Mouse (Mus musculus): ENCODE measurements around the gene Lhfp. TPM values are rescaled to one million over a fixed set of nuclear protein-coding genes. Genes with fewer than 3 reads are reported as not detected.

The Lhfp gene
- total and polyA plus RNA-seq, 2 experiments from 2014 or later, result 49.3 to 59.7 TPM

- Histone ChIP-seq H3K4me3 (ENCODE audit: low read depth, low read length) (no peak overlapping the region), H3K9ac (replicated peaks; ENCODE audit: low read length, poor library complexity, severe bottlenecking) (no peak overlapping the region), H3K4me1 (ENCODE audit: insufficient read depth, low read length) (no peaks in the 10 kb centered on the region; the same call in 1 of the 2 replicates), H3K27me3 (ENCODE audit: insufficient read depth, low read length) (no peaks in the 10 kb centered on the region), H3K4me2 (ENCODE audit: low read depth, low read length, poor library complexity, severe bottlenecking) (no peak overlapping the region), H3K27ac (ENCODE audit: low read depth, low read length) (no peak overlapping the region), H3K36me3 (ENCODE audit: insufficient read depth, low read length) (no peaks in the 10 kb centered on the region), H3K9me3 (ENCODE audit: low read length) (no peaks in the 10 kb centered on the region)
- no peak for TF ChIP-seq CTCF (IDR thresholded peaks at IDR 0.05)
- 85% methylated on average over 4 of the region's 4 CpGs for WGBS
- ATAC-seq (ENCODE audit: low FRiP score), result no peak
- DNase-seq (ENCODE audit: low spot score), result no peak
Measured at GRCm38 (mm10) chr3:53193441-53193840, 152.1 kb downstream of the Lhfp start.

- H3K4me1 ChIP-seq (ENCODE audit: insufficient read depth, low read length), result no peaks in the 10 kb centered on the region; the same call in 1 of the 2 replicates
- 36% methylated on average over 8 of the region's 8 CpGs for WGBS
- no peaks in the 10 kb centered on the region for H3K36me3 ChIP-seq (ENCODE audit: insufficient read depth, low read length)
- H3K27ac ChIP-seq (ENCODE audit: low read depth, low read length), result no peak overlapping the region
- no peak overlapping the region for H3K4me3 ChIP-seq (ENCODE audit: low read depth, low read length)
- H3K9me3 ChIP-seq (ENCODE audit: low read length), result no peaks in the 10 kb centered on the region
- no peak for DNase-seq (ENCODE audit: low spot score)
- H3K4me2 ChIP-seq (ENCODE audit: low read depth, low read length, poor library complexity, severe bottlenecking), result no peak overlapping the region
- no peak for TF ChIP-seq CTCF (IDR thresholded peaks at IDR 0.05)
- H3K9ac ChIP-seq (replicated peaks; ENCODE audit: low read length, poor library complexity, severe bottlenecking), result no peak overlapping the region
- no peak for ATAC-seq (ENCODE audit: low FRiP score)
- H3K27me3 ChIP-seq (ENCODE audit: insufficient read depth, low read length), result no peaks in the 10 kb centered on the region
Measured at GRCm38 (mm10) chr3:53195666-53196107, 154.4 kb downstream of the Lhfp start.

- H3K9ac ChIP-seq (replicated peaks; ENCODE audit: low read length, poor library complexity, severe bottlenecking), result no peak overlapping the region
- WGBS, result 66% methylated on average over 8 of the region's 8 CpGs
- no peak overlapping the region for H3K27ac ChIP-seq (ENCODE audit: low read depth, low read length)
- no peaks in the 10 kb centered on the region for H3K9me3 ChIP-seq (ENCODE audit: low read length)
- no peak overlapping the region for H3K4me2 ChIP-seq (ENCODE audit: low read depth, low read length, poor library complexity, severe bottlenecking)
- H3K36me3 ChIP-seq (ENCODE audit: insufficient read depth, low read length), result no peaks in the 10 kb centered on the region
- no peak for TF ChIP-seq CTCF (IDR thresholded peaks at IDR 0.05)
- peaks cover 3% of the 10 kb centered on the region for H3K4me1 ChIP-seq (ENCODE audit: insufficient read depth, low read length)
- ATAC-seq (ENCODE audit: low FRiP score) (no peak), DNase-seq (ENCODE audit: low spot score) (no peak)
- H3K4me3 ChIP-seq (ENCODE audit: low read depth, low read length), result no peak overlapping the region
- H3K27me3 ChIP-seq (ENCODE audit: insufficient read depth, low read length), result no peaks in the 10 kb centered on the region
Measured at GRCm38 (mm10) chr3:53200175-53200574, 158.8 kb downstream of the Lhfp start.

- Histone ChIP-seq H3K36me3 (ENCODE audit: insufficient read depth, low read length) (no peaks in the 10 kb centered on the region), H3K4me3 (ENCODE audit: low read depth, low read length) (no peak overlapping the region), H3K27ac (ENCODE audit: low read depth, low read length) (no peak overlapping the region), H3K4me2 (ENCODE audit: low read depth, low read length, poor library complexity, severe bottlenecking) (no peak overlapping the region), H3K4me1 (ENCODE audit: insufficient read depth, low read length) (peaks cover 3% of the 10 kb centered on the region), H3K9me3 (ENCODE audit: low read length) (no peaks in the 10 kb centered on the region), H3K9ac (replicated peaks; ENCODE audit: low read length, poor library complexity, severe bottlenecking) (no peak overlapping the region), H3K27me3 (ENCODE audit: insufficient read depth, low read length) (no peaks in the 10 kb centered on the region)
- TF ChIP-seq CTCF (IDR thresholded peaks at IDR 0.05), result no peak
- WGBS, result 66% methylated on average over 10 of the region's 10 CpGs
- DNase-seq (ENCODE audit: low spot score) (no peak), ATAC-seq (ENCODE audit: low FRiP score) (no peak)
Measured at GRCm38 (mm10) chr3:53200853-53201252, 159.5 kb downstream of the Lhfp start.

- ATAC-seq (ENCODE audit: low FRiP score) (0 out of 2 replicates have a peak, but pooled peaks have one; percentile 41), DNase-seq (ENCODE audit: low spot score) (peak; percentile 49)
- H3K4me1 ChIP-seq (ENCODE audit: insufficient read depth, low read length), result peaks cover 3% of the 10 kb centered on the region; the same call in 1 of the 2 replicates
- WGBS, result 44% methylated on average over 10 of the region's 10 CpGs
- no peaks in the 10 kb centered on the region for H3K9me3 ChIP-seq (ENCODE audit: low read length)
- H3K36me3 ChIP-seq (ENCODE audit: insufficient read depth, low read length), result no peaks in the 10 kb centered on the region
- no peak overlapping the region for H3K4me3 ChIP-seq (ENCODE audit: low read depth, low read length)
- H3K9ac ChIP-seq (replicated peaks; ENCODE audit: low read length, poor library complexity, severe bottlenecking), result no peak overlapping the region
- TF ChIP-seq CTCF (IDR thresholded peaks at IDR 0.05), result no peak
- no peak overlapping the region for H3K27ac ChIP-seq (ENCODE audit: low read depth, low read length)
- H3K27me3 ChIP-seq (ENCODE audit: insufficient read depth, low read length), result no peaks in the 10 kb centered on the region
- H3K4me2 ChIP-seq (ENCODE audit: low read depth, low read length, poor library complexity, severe bottlenecking), result peak overlapping the region; percentile 3; the same call in 1 of the 2 replicates
Measured at GRCm38 (mm10) chr3:53201670-53202069, 160.3 kb downstream of the Lhfp start.

GRCm38 (mm10) chr3:53202184-53202583 lies 160.9 kb downstream of the Lhfp start:
- WGBS, result 23% methylated on average over 6 of the region's 6 CpGs
- no peak overlapping the region for H3K27ac ChIP-seq (ENCODE audit: low read depth, low read length)
- no peak overlapping the region for H3K4me3 ChIP-seq (ENCODE audit: low read depth, low read length)
- no peak overlapping the region for H3K9ac ChIP-seq (replicated peaks; ENCODE audit: low read length, poor library complexity, severe bottlenecking)
- no peak for ATAC-seq (ENCODE audit: low FRiP score)
- no peaks in the 10 kb centered on the region for H3K27me3 ChIP-seq (ENCODE audit: insufficient read depth, low read length)
- no peak for TF ChIP-seq CTCF (IDR thresholded peaks at IDR 0.05)
- H3K4me1 ChIP-seq (ENCODE audit: insufficient read depth, low read length), result peaks cover 3% of the 10 kb centered on the region; the same call in 1 of the 2 replicates
- no peaks in the 10 kb centered on the region for H3K9me3 ChIP-seq (ENCODE audit: low read length)
- peak; percentile 73 for DNase-seq (ENCODE audit: low spot score)
- H3K4me2 ChIP-seq (ENCODE audit: low read depth, low read length, poor library complexity, severe bottlenecking), result no peak overlapping the region
- no peaks in the 10 kb centered on the region for H3K36me3 ChIP-seq (ENCODE audit: insufficient read depth, low read length)

Measured in midbrain, postnatal 0 days (tissue).